In genomic region chr1:29261375-29261774, GRCm38 (mm10) we compare ENCODE assay signal across 24 mouse cellular contexts.
"Had no signal": no experiment of that assay in that cellular context is flagged by ENCODE, and none has a peak within 500 bp of the region (broad histone marks: within the 10 kb centered on the region; RNA-seq: fewer than 3 reads in every experiment).

No protein-coding gene starts in this region.

- H3K27me3 ChIP-seq: limb, embryonic 12.5 days; limb, embryonic 15.5 days; megakaryocyte, embryonic 14.5 days; midbrain, embryonic 15.5 days; neural tube, embryonic 12.5 days; neural tube, embryonic 15.5 days; stomach, embryonic 15.5 days had no signal

- DNase-seq: kidney, adult 18-20 months; kidney, adult 9 months; kidney, postnatal 14 days; kidney, postnatal 4 days; left cerebral cortex, postnatal 4 days; liver, postnatal 0 days; lung, embryonic 14.5 days; lung, postnatal 10 days; lung, postnatal 36 days; right cerebral cortex, postnatal 14 days; right cerebral cortex, postnatal 4 days; spleen, adult 18-20 months; thymus, adult 18-20 months; thymus, postnatal 36 days had no signal

- H3K9ac ChIP-seq: limb, embryonic 12.5 days; limb, embryonic 15.5 days; liver, embryonic 14.5 days; liver, postnatal 0 days; lung, embryonic 14.5 days; midbrain, embryonic 15.5 days; neural tube, embryonic 12.5 days; neural tube, embryonic 15.5 days; stomach, embryonic 15.5 days had no signal

- H3K4me3 ChIP-seq: limb, embryonic 12.5 days; limb, embryonic 15.5 days; megakaryocyte, embryonic 14.5 days; midbrain, embryonic 15.5 days; neural tube, embryonic 12.5 days; neural tube, embryonic 15.5 days; stomach, embryonic 15.5 days had no signal

- H3K4me2 ChIP-seq: limb, embryonic 12.5 days; limb, embryonic 15.5 days; liver, embryonic 11.5 days; lung, embryonic 14.5 days; midbrain, embryonic 11.5 days; midbrain, embryonic 15.5 days; neural tube, embryonic 12.5 days; neural tube, embryonic 15.5 days; stomach, embryonic 15.5 days had no signal

- H3K4me1 ChIP-seq: limb, embryonic 12.5 days; limb, embryonic 15.5 days; megakaryocyte, embryonic 14.5 days; midbrain, embryonic 15.5 days; neural tube, embryonic 12.5 days; neural tube, embryonic 15.5 days; stomach, embryonic 15.5 days had no signal

- H3K36me3 ChIP-seq: limb, embryonic 12.5 days; limb, embryonic 15.5 days; midbrain, embryonic 15.5 days; neural tube, embryonic 12.5 days; neural tube, embryonic 15.5 days; stomach, embryonic 15.5 days had no signal

- ATAC-seq: liver, postnatal 0 days; midbrain, embryonic 15.5 days had no signal

- H3K9me3 ChIP-seq: limb, embryonic 12.5 days; limb, embryonic 15.5 days; megakaryocyte, embryonic 14.5 days; midbrain, embryonic 15.5 days; neural tube, embryonic 12.5 days; neural tube, embryonic 15.5 days; stomach, embryonic 15.5 days had no signal

- H3K27ac ChIP-seq: limb, embryonic 12.5 days; limb, embryonic 15.5 days; liver, embryonic 14.5 days; midbrain, embryonic 15.5 days; neural tube, embryonic 12.5 days; neural tube, embryonic 15.5 days; stomach, embryonic 15.5 days had no signal
